Mouse (Mus musculus) erythroblast, adult 5-6 weeks (primary cell): ENCODE results near the gene Dlgap5. TPM values are rescaled to one million over a fixed set of nuclear protein-coding genes. Genes with fewer than 3 reads are reported as not detected.

Source experiments
- ATAC-seq: replicated peaks from 2 replicates; pipeline ENCODE4 v1.8.0; 2016; ENCODE audit warnings: moderate number of reproducible peaks, mild to moderate bottlenecking, moderate TSS enrichment, inconsistent platforms; ENCODE audit not compliant: poor library complexity, low FRiP score, severe bottlenecking
- total RNA-seq, 2 experiments: library from RNA; stranded (forward) in 1 of 2; stranded (reverse) in 1 of 2; fragments of 150-400 nt in 1 of 2; fragments of 200-764, 138-1000 nt in 1 of 2; gene quantifications; 2 replicates each; pipeline versions ENCODE4 v1.2.3 to v1.2.4; 2015 to 2017; ENCODE audit warnings: low replicate concordance in 2 of 2

Dlgap5 gene
- total RNA-seq, 2 experiments from 2014 or later, result 49.2 to 64.0 TPM

GRCm38 (mm10) chr14:47356622-47357021, 61.6 kb downstream of the Dlgap5 start:
- ATAC-seq, result no peak

GRCm38 (mm10) chr14:47354948-47355347, 63.3 kb downstream of the Dlgap5 start:
- no peak for ATAC-seq

GRCm38 (mm10) chr14:47354111-47354577, 64.1 kb downstream of the Dlgap5 start:
- peak; percentile 83 for ATAC-seq

- ATAC-seq, result no peak
These were observed 65.0 kb downstream of the Dlgap5 start for GRCm38 (mm10) chr14:47353240-47353639.

- no peak for ATAC-seq
These were observed 65.9 kb downstream of the Dlgap5 start for GRCm38 (mm10) chr14:47352272-47352671.

- no peak for ATAC-seq
These were observed 67.2 kb downstream of the Dlgap5 start for GRCm38 (mm10) chr14:47350974-47351373.

- no peak for ATAC-seq
These were observed 71.5 kb downstream of the Dlgap5 start for GRCm38 (mm10) chr14:47346715-47347114.

- no peak for ATAC-seq
These were observed 76.4 kb downstream of the Dlgap5 start for GRCm38 (mm10) chr14:47341811-47342291.

- ATAC-seq, result no peak
These were observed 77.8 kb downstream of the Dlgap5 start for GRCm38 (mm10) chr14:47340231-47340925.

Other genes starting within 250 kb of the Dlgap5 start
- gene Gch1, start 229.0 kb downstream of the Dlgap5 start, total RNA-seq (2015; ENCODE audit: low replicate concordance), result 131 and 161 TPM in 2 replicates
- gene Gch1, start 229.0 kb downstream of the Dlgap5 start, total RNA-seq (2017; ENCODE audit: low replicate concordance), result 125 and 166 TPM in 2 replicates
- gene Wdhd1, start 141.6 kb downstream of the Dlgap5 start, total RNA-seq (2015; ENCODE audit: low replicate concordance), result 40.3 and 52.7 TPM in 2 replicates
- gene Wdhd1, start 141.6 kb downstream of the Dlgap5 start, total RNA-seq (2017; ENCODE audit: low replicate concordance), result 82.9 and 164 TPM in 2 replicates
- gene Socs4, start 141.5 kb downstream of the Dlgap5 start, total RNA-seq (2015; ENCODE audit: low replicate concordance), result 17.3 and 23.4 TPM in 2 replicates
- 18.7 and 20.9 TPM in 2 replicates for gene Socs4, start 141.5 kb downstream of the Dlgap5 start, total RNA-seq (2017; ENCODE audit: low replicate concordance)
- 32.5 and 38.9 TPM in 2 replicates for gene Mapk1ip1l, start 120.1 kb downstream of the Dlgap5 start, total RNA-seq (2015; ENCODE audit: low replicate concordance)
- gene Mapk1ip1l, start 120.1 kb downstream of the Dlgap5 start, total RNA-seq (2017; ENCODE audit: low replicate concordance), result 30.4 and 38.1 TPM in 2 replicates
- 100 and 159 TPM in 2 replicates for gene Lgals3, start 50.7 kb downstream of the Dlgap5 start, total RNA-seq (2015; ENCODE audit: low replicate concordance)
- gene Lgals3, start 50.7 kb downstream of the Dlgap5 start, total RNA-seq (2017; ENCODE audit: low replicate concordance), result 45.4 and 53.7 TPM in 2 replicates
- 153 and 163 TPM in 2 replicates for gene Fbxo34, start 32.0 kb upstream of the Dlgap5 start, total RNA-seq (2015; ENCODE audit: low replicate concordance)
- 302 and 381 TPM in 2 replicates for gene Fbxo34, start 32.0 kb upstream of the Dlgap5 start, total RNA-seq (2017; ENCODE audit: low replicate concordance)
- 11.5 and 30.7 TPM in 2 replicates for gene Atg14, start 152.2 kb upstream of the Dlgap5 start, total RNA-seq (2015; ENCODE audit: low replicate concordance)
- 49.3 and 53.5 TPM in 2 replicates for gene Atg14, start 152.2 kb upstream of the Dlgap5 start, total RNA-seq (2017; ENCODE audit: low replicate concordance)
- 7.3 and 48.0 TPM in 2 replicates for gene Ktn1, start 230.0 kb upstream of the Dlgap5 start, total RNA-seq (2015; ENCODE audit: low replicate concordance)
- 6.6 and 17.8 TPM in 2 replicates for gene Ktn1, start 230.0 kb upstream of the Dlgap5 start, total RNA-seq (2017; ENCODE audit: low replicate concordance)